In genomic region chr4:115476051-115476450, GRCm38 (mm10) we compare ENCODE assay signal across 18 mouse cellular contexts. TPM values are rescaled to one million over a fixed set of nuclear protein-coding genes. Genes with fewer than 3 reads are reported as not detected.
DNase-seq lines count a peak whose midpoint lies in the region; ATAC-seq and TF ChIP-seq lines count a peak whose summit lies in the region.
"Not testable (repeated sequence)": the region's sequence is repeated elsewhere in the genome, so short reads cannot be mapped to it uniquely, and the experiment has no call there.
"Had no signal": no experiment of that assay in that cellular context is flagged by ENCODE, and none has a peak within 500 bp of the region (broad histone marks: within the 10 kb centered on the region; RNA-seq: fewer than 3 reads in every experiment).

No protein-coding gene starts in this region.

- H3K27me3 ChIP-seq in intestine, postnatal 0 days (replicated peaks; ENCODE audit: control insufficient read depth, insufficient read depth, low read length), result not testable (repeated sequence)

- not testable (repeated sequence) for H3K9me3 ChIP-seq in intestine, postnatal 0 days (ENCODE audit: control insufficient read depth)

- H3K9ac ChIP-seq in intestine, postnatal 0 days (ENCODE audit: low read depth, low read length), result not testable (repeated sequence)

- peak; percentile 67 for TF ChIP-seq CTCF in intestine, postnatal 0 days (IDR thresholded peaks at IDR 0.05; ENCODE audit: low read depth)

- peak; percentile 3 to 9 for DNase-seq in B cell, adult 2 months
- peak; percentile 5 for DNase-seq in adrenal gland, adult 8-10 months
- peak; percentile 2 for DNase-seq in embryo, embryonic 11.5 days (ENCODE audit: low read depth, low spot score)
- peak; percentile 92 for DNase-seq in heart, adult 11 months
- DNase-seq in kidney, postnatal 4 days, result peak; percentile 40 to 54
- peak; percentile 36 for DNase-seq in lung, postnatal 25 days (ENCODE audit: low spot score)
- DNase-seq in retina, embryonic 14.5 days (ENCODE audit: low spot score), result peak; percentile 4

- not testable (repeated sequence) for H3K27ac ChIP-seq in intestine, postnatal 0 days (ENCODE audit: low read depth, low read length)

- ATAC-seq in intestine, postnatal 0 days, result not testable (repeated sequence)

- not testable (repeated sequence) for H3K4me3 ChIP-seq in intestine, postnatal 0 days (ENCODE audit: low read depth, low read length)

- not testable (repeated sequence) for H3K4me2 ChIP-seq in intestine, postnatal 0 days (replicated peaks; ENCODE audit: low read depth)

- not testable (repeated sequence) for H3K4me1 ChIP-seq in intestine, postnatal 0 days (replicated peaks; ENCODE audit: control insufficient read depth, insufficient read depth, low read length)

- not testable (repeated sequence) for H3K36me3 ChIP-seq in intestine, postnatal 0 days (ENCODE audit: control insufficient read depth, insufficient read depth)

RNA-seq across cellular contexts. Expression of gene Cyp4a14, which starts 19.9 kb away (rescaled TPM):
- under 1 TPM in 2 of 4 experiments, not detected in 2; 0.14 to 0.62 TPM for total RNA-seq in adrenal gland, adult 8-10 months (2022)
- polyA plus RNA-seq in intestine, postnatal 0 days (2015; fragmentation: Nextera tagmentation; extraction: Ambion mirVana), result 0.09 TPM in 1 of 2 replicates, not detected in the other
- total RNA-seq: left cerebral cortex, postnatal 10 days had no signal
- polyA plus RNA-seq: cerebellum, adult 2 months; embryonic facial prominence, embryonic 15.5 days; heart, embryonic 10.5 days; hindbrain, embryonic 13.5 days; liver, embryonic 11.5 days; midbrain, embryonic 12.5 days; neural tube, embryonic 11.5 days; spleen, adult 2 months had no signal

RNA-seq across cellular contexts. Expression of gene Cyp4a30b, which starts 23.6 kb away (rescaled TPM):
- total RNA-seq in adrenal gland, adult 8-10 months (2022), result not detected
- polyA plus RNA-seq in intestine, postnatal 0 days (2015; fragmentation: Nextera tagmentation; extraction: Ambion mirVana), result not detected in 2 replicates
- total RNA-seq: left cerebral cortex, postnatal 10 days had no signal
- polyA plus RNA-seq: cerebellum, adult 2 months; embryonic facial prominence, embryonic 15.5 days; heart, embryonic 10.5 days; hindbrain, embryonic 13.5 days; liver, embryonic 11.5 days; midbrain, embryonic 12.5 days; neural tube, embryonic 11.5 days; spleen, adult 2 months; thymus, adult 2 months had no signal

RNA-seq across cellular contexts. Expression of gene Cyp4a10, which starts 42.0 kb away (rescaled TPM):
- total RNA-seq in adrenal gland, adult 8-10 months (2022), result under 1 TPM; 0.26 to 0.71 (median 0.56) TPM
- polyA plus RNA-seq in intestine, postnatal 0 days (2015; fragmentation: Nextera tagmentation; extraction: Ambion mirVana), result 3.5 and 3.6 TPM in 2 replicates
- total RNA-seq: left cerebral cortex, postnatal 10 days had no signal
- polyA plus RNA-seq: cerebellum, adult 2 months; embryonic facial prominence, embryonic 15.5 days; heart, embryonic 10.5 days; hindbrain, embryonic 13.5 days; liver, embryonic 11.5 days; midbrain, embryonic 12.5 days; neural tube, embryonic 11.5 days had no signal

Comparison
In these comparisons a context has a peak if more than half of its experiments do, and no peak if none do; other contexts are left out.
1. DNase-seq: peak in every context shown above with its lines; median percentile 92 in heart, adult 11 months; 47 in kidney, postnatal 4 days; 36 in lung, postnatal 25 days; 6 in B cell, adult 2 months; 5 in adrenal gland, adult 8-10 months; 4 in retina, embryonic 14.5 days; 2 in embryo, embryonic 11.5 days.